Mouse (Mus musculus) myocyte (in vitro differentiated cells): ENCODE results near the gene Dgkq.

Source experiments
- CEBPB ChIP-seq: IDR thresholded peaks from 2 replicates; pipeline ENCODE4 v1.6.1; 2011; ENCODE audit warnings: mild to moderate bottlenecking, moderate library complexity; ENCODE audit not compliant: poor library complexity, insufficient read depth, severe bottlenecking
- E2F4 ChIP-seq: IDR thresholded peaks from one replicate; pipeline ENCODE4 v1.6.1; 2011; ENCODE audit warnings: mild to moderate bottlenecking, control low read depth, moderate library complexity; ENCODE audit not compliant: insufficient read depth
- POLR2A ChIP-seq: IDR thresholded peaks from one replicate; pipeline ENCODE4 v1.6.1; 2011; ENCODE audit warnings: low read depth, mild to moderate bottlenecking, control low read depth, moderate library complexity; ENCODE audit not compliant: insufficient read length
- USF1 ChIP-seq: IDR thresholded peaks from one replicate; pipeline ENCODE4 v1.6.1; 2011; ENCODE audit warnings: low read depth, mild to moderate bottlenecking, control low read depth, moderate library complexity

GRCm38 (mm10) chr5:108662772-108663171, 6.7 kb downstream of the Dgkq start:
- TF ChIP-seq E2F4 (no peak), CEBPB (no peak), POLR2A (no peak), USF1 (no peak)
